Mouse (Mus musculus): Measurements from ENCODE around the gene As3mt. TPM values are rescaled to one million over a fixed set of nuclear protein-coding genes. Genes with fewer than 3 reads are reported as not detected.
"Not testable (repeated sequence)": the region's sequence is repeated elsewhere in the genome, so short reads cannot be mapped to it uniquely, and the experiment has no call there.

The As3mt gene
- total RNA-seq, 2 experiments from 2014 or later: 61.4 to 69.0 TPM

GRCm38 (mm10) chr19:46697840-46698517 is 9.3 kb upstream of the As3mt start:
- intact Hi-C loops (cut with DNase I): no loop called here

GRCm38 (mm10) chr19:46699011-46699481 is 8.2 kb upstream of the As3mt start:
- no peak for DNase-seq
- intact Hi-C loops (cut with DNase I): no loop called here

More at GRCm38 (mm10) chr19:46697840-46698517, 9.3 kb upstream of the As3mt start:
- no peak for DNase-seq

- intact Hi-C loops (cut with DNase I): no loop called here
Observed at GRCm38 (mm10) chr19:46701156-46701555, 6.1 kb upstream of the As3mt start.

GRCm38 (mm10) chr19:46705779-46706495 is 1.3 kb upstream of the As3mt start:
- intact Hi-C loops (cut with DNase I): no loop called here
- DNase-seq: peak in 1 of 2 experiments; percentile 14

More at GRCm38 (mm10) chr19:46701156-46701555, 6.1 kb upstream of the As3mt start:
- no peak for DNase-seq

- DNase-seq: peak in 1 of 2 experiments; percentile 27
- intact Hi-C loops (cut with DNase I): no loop called here
Observed at GRCm38 (mm10) chr19:46706540-46707295, 540 bp upstream of the As3mt start.

GRCm38 (mm10) chr19:46710614-46711013 is 3.4 kb downstream of the As3mt start:
- intact Hi-C loops (cut with DNase I): no loop called here
- DNase-seq: no peak

GRCm38 (mm10) chr19:46714234-46714633 is 7.0 kb downstream of the As3mt start:
- no peak for DNase-seq
- intact Hi-C loops (cut with DNase I): no loop called here

- DNase-seq: no peak
- intact Hi-C loops (cut with DNase I): no loop called here
Observed at GRCm38 (mm10) chr19:46715016-46715415, 7.8 kb downstream of the As3mt start.

GRCm38 (mm10) chr19:46718150-46718549 is 10.9 kb downstream of the As3mt start:
- intact Hi-C loops (cut with DNase I): no loop called here
- DNase-seq: no peak

GRCm38 (mm10) chr19:46724411-46724810 is 17.2 kb downstream of the As3mt start:
- intact Hi-C loops (cut with DNase I): no loop called here
- DNase-seq: no peak

- no peak for DNase-seq
- intact Hi-C loops (cut with DNase I): no loop called here
Observed at GRCm38 (mm10) chr19:46726142-46726541, 18.9 kb downstream of the As3mt start.

- intact Hi-C loops (cut with DNase I): no loop called here
- DNase-seq: no peak
Observed at GRCm38 (mm10) chr19:46727140-46727736, 20.0 kb downstream of the As3mt start.

GRCm38 (mm10) chr19:46727945-46728540 is 20.8 kb downstream of the As3mt start:
- intact Hi-C loops (cut with DNase I): no loop called here
- DNase-seq: no peak

- DNase-seq: no peak
- intact Hi-C loops (cut with DNase I): no loop called here
Observed at GRCm38 (mm10) chr19:46728909-46729308, 21.7 kb downstream of the As3mt start.

- intact Hi-C loops (cut with DNase I): no loop called here
Observed at GRCm38 (mm10) chr19:46731351-46731750, 24.1 kb downstream of the As3mt start.

GRCm38 (mm10) chr19:46732673-46733072 is 25.4 kb downstream of the As3mt start:
- intact Hi-C loops (cut with DNase I): not testable (repeated sequence)

More at GRCm38 (mm10) chr19:46731351-46731750, 24.1 kb downstream of the As3mt start:
- DNase-seq: no peak

GRCm38 (mm10) chr19:46733626-46734025 is 26.4 kb downstream of the As3mt start:
- no peak for DNase-seq
- intact Hi-C loops (cut with DNase I): no loop called here

More at GRCm38 (mm10) chr19:46732673-46733072, 25.4 kb downstream of the As3mt start:
- not testable (repeated sequence) for DNase-seq

GRCm38 (mm10) chr19:46735241-46735640 is 28.0 kb downstream of the As3mt start:
- no peak for DNase-seq
- intact Hi-C loops (cut with DNase I): no loop called here

- intact Hi-C loops (cut with DNase I): no loop called here
- DNase-seq: no peak
Observed at GRCm38 (mm10) chr19:46737106-46737505, 29.8 kb downstream of the As3mt start.

GRCm38 (mm10) chr19:46740341-46741008 is 33.2 kb downstream of the As3mt start:
- intact Hi-C loops (cut with DNase I): loop anchor here (1.0 kb wide), 2 partner anchors 70 to 152 kb away; no protein-coding TSS in a partner anchor
- DNase-seq: peak; percentile 80 to 86

Data from heart, postnatal 10 days (tissue).